Mouse (Mus musculus): ENCODE results near the gene Kcnab1.

Kcnab1 gene

GRCm38 (mm10) chr3:65317876-65318537 is 208.8 kb downstream of the Kcnab1 start:
- no peak for DNase-seq

DNA sequence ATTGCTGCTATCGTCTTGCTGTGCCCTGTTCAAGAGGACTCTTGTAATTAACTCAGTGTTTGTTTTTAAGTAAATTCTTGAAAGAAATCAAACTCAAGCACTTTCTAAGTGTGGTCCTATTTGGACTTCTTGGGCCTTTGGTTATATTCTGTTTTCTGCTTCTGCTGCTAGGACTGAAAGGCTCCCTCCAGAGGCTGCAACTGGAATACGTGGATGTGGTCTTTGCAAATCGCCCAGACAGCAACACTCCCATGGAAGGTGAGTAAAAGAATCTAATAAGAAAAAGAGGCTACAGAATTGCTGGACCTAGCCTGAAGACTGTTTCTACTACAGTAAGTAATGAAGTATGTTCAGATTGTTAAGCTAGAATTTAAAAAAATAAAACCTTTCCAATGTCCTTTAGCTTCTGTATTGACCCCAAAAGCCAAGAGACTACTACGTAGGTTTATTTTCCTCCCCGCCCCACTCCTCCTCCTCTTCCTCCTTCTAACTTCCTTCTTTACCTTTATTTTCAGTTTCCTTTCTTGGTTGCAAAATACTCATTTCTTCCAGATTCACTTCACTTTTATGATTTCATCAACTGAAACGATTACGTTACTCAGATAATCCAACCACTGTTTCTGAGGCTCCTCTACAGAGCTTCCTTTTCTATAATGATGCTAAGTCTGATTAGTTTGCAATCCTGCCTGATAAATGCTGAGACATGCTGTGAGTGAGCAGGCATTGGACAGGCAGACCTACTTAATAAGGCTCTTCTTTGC is 210.2 kb downstream of the Kcnab1 start:
- peak; percentile 33 for DNase-seq

DNA sequence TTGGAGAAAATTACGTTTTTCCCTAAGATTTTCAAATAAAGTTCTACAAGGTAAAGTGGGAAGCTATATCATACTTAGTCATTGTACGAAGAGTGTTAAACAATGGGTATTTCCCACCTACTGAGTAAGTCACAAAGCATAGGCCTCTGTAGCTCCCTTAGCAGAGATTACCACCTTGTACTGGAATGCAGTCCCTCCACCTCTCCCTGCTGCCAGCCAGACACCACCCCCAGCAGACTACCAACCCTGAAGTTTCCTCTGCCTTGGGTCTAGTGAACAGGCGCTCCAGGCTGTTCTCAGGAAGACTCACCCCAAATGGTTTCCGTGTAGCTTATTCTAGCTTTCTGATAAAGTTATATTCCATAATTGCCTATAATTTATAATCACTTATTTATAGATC is 211.8 kb downstream of the Kcnab1 start:
- no peak for DNase-seq

- DNase-seq, result peak; percentile 54
Observed at GRCm38 (mm10) chr3:65321981-65322779, 213.0 kb downstream of the Kcnab1 start.

DNA sequence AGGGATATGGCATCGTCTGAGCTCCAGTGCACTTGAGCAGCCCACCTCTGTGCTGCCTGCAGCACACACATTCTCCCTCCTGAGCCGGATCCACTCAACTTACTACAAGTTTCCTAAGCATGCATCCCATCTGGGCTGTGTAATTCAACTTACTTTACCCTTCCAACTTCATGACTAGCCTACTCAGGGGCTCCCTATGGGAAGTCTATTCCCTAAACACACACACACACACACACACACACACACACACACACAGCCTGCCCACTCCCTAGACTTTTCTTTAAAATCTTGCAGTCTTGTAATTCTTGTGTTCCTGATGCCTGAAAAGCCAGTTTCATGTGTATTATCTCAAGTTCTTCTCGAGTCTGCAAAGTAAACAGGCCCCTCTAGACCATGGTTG is 216.1 kb downstream of the Kcnab1 start:
- no peak for DNase-seq

DNA sequence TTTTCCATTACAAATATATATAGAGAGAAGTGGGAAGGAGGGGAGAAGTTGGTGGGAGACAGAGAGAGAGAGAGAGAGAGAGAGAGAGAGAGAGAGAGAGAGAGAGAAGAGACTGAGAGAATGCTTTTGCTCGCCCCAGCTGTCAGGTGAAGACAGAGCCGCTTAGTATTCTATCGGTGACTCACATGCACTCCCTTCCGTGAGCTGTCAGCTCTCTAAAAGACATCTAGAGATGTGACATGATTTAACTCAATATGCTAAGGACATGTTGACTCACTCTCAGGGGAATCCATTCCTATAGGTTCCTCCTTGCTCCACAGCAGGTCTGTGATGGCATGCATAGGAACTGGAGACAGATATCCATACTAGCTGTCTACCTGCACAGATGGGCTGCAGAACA is 219.6 kb downstream of the Kcnab1 start:
- DNase-seq, result no peak

- DNase-seq, result no peak
Observed at GRCm38 (mm10) chr3:65337835-65338464, 228.8 kb downstream of the Kcnab1 start.

GRCm38 (mm10) chr3:65340173-65340951 is 231.2 kb downstream of the Kcnab1 start:
- DNase-seq, result no peak

GRCm38 (mm10) chr3:65346176-65346575 is 237.0 kb downstream of the Kcnab1 start:
- no peak for DNase-seq

DNA sequence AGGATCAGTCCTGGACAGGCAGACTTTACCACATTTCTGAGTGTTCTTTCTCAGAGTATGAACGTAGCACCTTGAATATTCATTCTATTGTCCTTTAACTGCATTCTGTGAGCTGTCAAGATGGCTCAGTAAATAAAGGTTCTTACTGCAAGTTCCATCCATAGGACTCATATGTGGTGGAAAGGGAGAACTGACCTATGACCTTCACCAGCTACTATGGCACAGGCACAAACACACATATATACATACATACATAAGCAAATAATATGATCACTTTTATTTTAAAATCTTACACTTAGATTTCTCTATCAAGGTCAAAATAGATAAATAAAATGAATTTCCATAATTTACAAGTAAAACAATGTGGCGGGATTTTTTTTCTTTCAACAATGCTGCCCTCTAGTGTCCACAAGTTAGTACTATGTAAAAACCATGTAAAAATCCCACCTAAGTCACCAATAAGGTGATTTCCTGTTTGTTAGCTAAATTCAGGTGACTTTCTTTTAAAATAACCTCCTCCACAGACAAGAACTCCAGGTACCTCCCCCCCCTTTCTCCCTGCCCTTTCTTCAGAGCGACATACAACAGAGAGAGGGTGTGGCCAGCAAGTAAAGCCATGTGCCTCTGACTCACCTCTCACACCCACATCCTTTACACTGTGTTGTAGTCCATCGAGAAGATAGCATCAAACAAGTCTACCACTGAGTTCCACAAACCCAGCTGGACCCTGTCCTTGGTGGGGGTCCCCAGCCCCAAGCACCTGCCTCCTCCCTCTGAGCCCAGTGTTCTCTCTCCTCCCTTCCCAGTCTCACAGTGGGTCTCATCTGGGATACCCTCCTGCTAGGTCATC is 243.3 kb downstream of the Kcnab1 start:
- DNase-seq, result no peak

DNA sequence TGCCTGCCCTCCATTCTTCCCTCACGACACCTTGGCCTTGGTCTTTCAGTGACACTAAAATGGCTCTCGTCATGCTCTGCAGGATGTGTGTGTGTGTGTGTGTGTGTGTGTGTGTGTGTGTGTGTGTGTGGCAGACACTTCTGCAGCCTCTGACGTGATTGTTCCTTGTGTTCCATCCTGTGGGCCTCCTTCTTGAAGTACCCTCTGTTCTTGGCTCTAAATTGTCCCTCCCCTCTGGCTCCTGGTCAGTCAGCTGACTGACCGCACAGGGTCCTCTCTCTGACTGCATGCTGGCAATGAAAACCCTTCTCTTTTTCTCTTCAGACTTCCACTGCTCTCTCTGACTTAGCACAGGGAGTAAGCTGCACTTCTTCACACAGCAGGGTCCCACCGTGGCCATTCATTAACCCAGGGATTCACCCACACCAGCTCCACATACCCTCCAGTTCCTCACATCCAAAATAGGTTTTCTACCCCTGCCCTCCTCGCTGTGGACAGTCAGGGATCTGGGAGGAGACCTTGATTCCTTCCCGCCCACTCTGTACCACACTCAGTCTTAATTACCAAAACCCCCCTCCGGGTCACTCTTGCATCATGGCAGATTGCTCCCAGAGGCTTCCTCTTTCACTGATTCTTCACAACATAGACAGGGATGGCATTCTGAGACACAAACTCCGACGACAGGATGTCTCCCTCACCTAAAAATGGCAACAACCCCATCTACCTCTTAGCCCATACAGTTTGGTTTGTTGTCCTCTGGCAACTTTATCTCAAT is 244.3 kb downstream of the Kcnab1 start:
- no peak for DNase-seq

- DNase-seq, result no peak
Observed at GRCm38 (mm10) chr3:65355479-65355878, 246.3 kb downstream of the Kcnab1 start.

GRCm38 (mm10) chr3:65358275-65358674 is 249.1 kb downstream of the Kcnab1 start:
- no peak for DNase-seq

DNA sequence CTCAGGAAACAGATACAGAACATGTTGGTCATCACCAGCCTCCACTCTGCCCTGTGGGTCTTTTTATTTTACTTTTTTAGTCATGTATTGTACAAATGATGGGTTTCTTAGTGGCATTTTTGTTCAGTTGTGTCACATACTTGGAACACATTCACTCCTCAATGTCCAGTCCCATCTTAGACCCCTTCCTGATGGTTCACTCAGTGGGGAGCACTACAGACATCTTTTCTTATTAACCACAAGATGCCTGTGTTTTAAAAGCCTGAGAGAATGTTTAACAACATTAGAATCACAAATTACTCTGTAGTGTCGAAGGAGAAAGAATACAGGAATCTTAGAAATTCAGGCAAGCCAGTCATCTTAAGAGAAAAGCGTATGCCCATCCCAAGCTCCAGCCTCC is 249.7 kb downstream of the Kcnab1 start:
- no peak for DNase-seq

DNA sequence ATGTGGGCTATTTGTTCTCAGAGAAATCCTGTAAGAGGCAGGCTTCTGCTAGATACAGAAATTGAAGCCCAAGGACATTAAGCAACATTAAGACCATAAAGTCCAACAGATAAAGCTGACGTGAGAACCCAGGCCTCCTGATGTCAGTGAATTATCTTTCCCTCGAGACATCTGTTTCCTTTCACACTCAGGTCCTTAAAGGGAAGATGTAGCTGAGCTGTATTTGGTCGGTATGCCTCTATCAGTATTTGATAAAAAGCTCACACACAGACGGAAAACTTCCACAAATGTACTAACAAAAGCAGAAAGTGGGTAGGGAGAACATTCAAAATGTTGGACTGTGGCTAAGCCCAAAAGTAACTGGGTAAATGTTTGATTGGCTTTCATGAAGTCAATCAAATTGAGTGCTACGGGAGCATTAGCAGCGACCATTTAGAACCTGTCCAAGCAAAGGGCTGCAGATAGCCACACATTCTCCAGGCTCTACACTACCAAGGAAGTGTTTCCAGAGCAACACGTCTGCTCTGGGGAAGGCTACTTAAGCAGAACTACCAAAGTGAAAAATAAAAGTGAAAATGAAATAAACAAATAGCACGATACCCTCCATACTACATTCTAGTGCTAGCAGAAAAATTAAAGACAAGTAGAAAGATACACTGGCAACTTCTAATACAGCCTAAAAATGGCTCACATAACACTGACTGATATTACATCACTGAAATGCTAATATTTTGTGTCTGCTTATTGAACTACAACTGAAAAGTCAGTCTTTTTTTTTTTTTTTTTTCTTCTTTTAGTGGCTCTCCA is 251.2 kb downstream of the Kcnab1 start:
- DNase-seq, result no peak

- DNase-seq, result peak; percentile 37
Observed at GRCm38 (mm10) chr3:65363438-65363837, 254.3 kb downstream of the Kcnab1 start.

DNA sequence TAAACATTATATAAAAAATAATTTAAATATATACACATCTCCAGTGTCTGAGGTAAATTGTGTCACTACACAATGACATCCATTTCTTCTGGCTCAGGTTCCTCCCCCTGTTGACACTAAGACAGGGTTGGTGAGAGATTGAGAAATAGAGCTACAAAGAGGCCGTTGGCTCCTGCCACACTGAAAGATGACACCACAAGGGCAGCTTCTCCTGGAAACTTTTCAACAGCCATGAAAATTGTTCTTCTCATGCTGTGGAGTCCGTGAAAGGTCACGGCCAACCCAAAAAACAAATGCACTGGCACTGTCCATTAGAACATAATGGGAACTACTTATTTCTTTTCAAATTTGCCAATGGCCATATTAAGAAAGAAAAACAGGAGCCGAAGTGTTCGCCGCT is 256.0 kb downstream of the Kcnab1 start:
- no peak for DNase-seq

GRCm38 (mm10) chr3:65365921-65366710 is 256.9 kb downstream of the Kcnab1 start:
- no peak for DNase-seq

DNA sequence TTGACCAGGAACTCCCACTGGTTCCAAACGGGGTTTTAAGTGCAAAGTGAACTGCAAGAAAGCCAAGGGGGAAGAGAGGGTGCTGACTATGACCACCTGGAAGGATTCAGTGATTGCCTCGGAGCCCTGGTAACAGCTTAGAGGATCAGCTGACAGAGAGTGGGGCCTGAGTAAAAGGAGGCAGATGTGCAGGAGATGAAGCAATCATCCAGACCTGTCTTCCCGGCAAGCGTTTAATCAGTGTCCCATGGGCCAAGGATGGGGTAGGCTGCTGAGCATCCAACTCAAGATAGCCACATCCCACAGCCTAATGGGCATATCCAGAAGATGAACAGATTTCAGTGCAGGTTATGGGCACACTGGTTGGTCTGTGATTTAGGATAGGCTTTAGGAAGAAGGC is 258.8 kb downstream of the Kcnab1 start:
- DNase-seq, result no peak
